Comparison of ENCODE assay signal across 8 mouse cellular contexts in genomic region chr14:58076726-58077255, GRCm38 (mm10). TPM values are rescaled to one million over a fixed set of nuclear protein-coding genes. Genes with fewer than 3 reads are reported as not detected.
A peak's percentile ranks its signal among the peaks of the same experiment; 100 is the strongest.
DNase-seq lines count a peak whose midpoint lies in the region; ATAC-seq and TF ChIP-seq lines count a peak whose summit lies in the region.

No protein-coding gene starts in this region.

- H3K4me3 ChIP-seq in kidney, postnatal 0 days (replicated peaks; ENCODE audit: low read depth, low read length) = peak overlapping the region; percentile 63
- peak overlapping the region; percentile 78 for H3K4me3 ChIP-seq in cortical plate, adult 2 months (ENCODE audit: insufficient read depth, low read length)
- H3K4me3 ChIP-seq in midbrain, embryonic 12.5 days = peak overlapping the region; percentile 57

- peaks cover 18% of the 10 kb centered on the region for H3K27me3 ChIP-seq in kidney, postnatal 0 days (ENCODE audit: insufficient read depth, low read length)
- peaks cover 76% of the 10 kb centered on the region for H3K27me3 ChIP-seq in midbrain, embryonic 12.5 days

- peak overlapping the region; percentile 87 for H3K4me2 ChIP-seq in kidney, postnatal 0 days (ENCODE audit: low read length)
- peak overlapping the region; percentile 97 for H3K4me2 ChIP-seq in midbrain, embryonic 12.5 days (replicated peaks)

- no peak for DNase-seq in kidney, postnatal 0 days (ENCODE audit: low spot score)
- DNase-seq in kidney, postnatal 25 days = no peak
- DNase-seq in heart, postnatal 4 days = peak; percentile 21
- no peak for DNase-seq in left cerebral cortex, adult 8-10 months (ENCODE audit: low spot score in 2 of 2)
- DNase-seq in layer of hippocampus, adult 18-20 months (ENCODE audit: low spot score in 2 of 2) = no peak
- DNase-seq in layer of hippocampus, adult 11-12 months (ENCODE audit: low spot score) = no peak

- H3K4me1 ChIP-seq in kidney, postnatal 0 days (replicated peaks; ENCODE audit: insufficient read depth, low read length) = peaks cover 5% of the 10 kb centered on the region; the same call in 1 of the 2 replicates
- no peaks in the 10 kb centered on the region for H3K4me1 ChIP-seq in cortical plate, adult 2 months (ENCODE audit: control insufficient read depth, insufficient read depth, low read length)
- H3K4me1 ChIP-seq in midbrain, embryonic 12.5 days = peaks cover 33% of the 10 kb centered on the region

- 9% methylated on average over 14 of the region's 14 CpGs for WGBS in kidney, postnatal 0 days
- WGBS in midbrain, embryonic 12.5 days = 5% methylated on average over 14 of the region's 14 CpGs

- H3K9me3 ChIP-seq in kidney, postnatal 0 days (replicated peaks; ENCODE audit: low read length) = no peaks in the 10 kb centered on the region
- H3K9me3 ChIP-seq in midbrain, embryonic 12.5 days = no peaks in the 10 kb centered on the region

- no peaks in the 10 kb centered on the region for H3K36me3 ChIP-seq in kidney, postnatal 0 days (ENCODE audit: insufficient read depth, low read length)
- no peaks in the 10 kb centered on the region for H3K36me3 ChIP-seq in midbrain, embryonic 12.5 days

- H3K9ac ChIP-seq in kidney, postnatal 0 days (ENCODE audit: low read depth, low read length) = peak overlapping the region; percentile 61
- H3K9ac ChIP-seq in midbrain, embryonic 12.5 days (replicated peaks) = peak overlapping the region; percentile 48; the same call in 1 of the 2 replicates

- peak overlapping the region; percentile 56 for H3K27ac ChIP-seq in kidney, postnatal 0 days
- peak overlapping the region; percentile 86 for H3K27ac ChIP-seq in cortical plate, adult 2 months (ENCODE audit: insufficient read depth, low read length)
- H3K27ac ChIP-seq in midbrain, embryonic 12.5 days (replicated peaks) = 0 out of 2 replicates have a peak overlapping the region, but pooled peaks have one; percentile 77

- no peak for ATAC-seq in kidney, postnatal 0 days (replicated peaks; ENCODE audit: low FRiP score, low read depth)
- ATAC-seq in midbrain, embryonic 12.5 days (ENCODE audit: low FRiP score, low read depth) = no peak

- TF ChIP-seq CTCF in kidney, postnatal 0 days (IDR thresholded peaks at IDR 0.05; ENCODE audit: low read depth) = no peak
- no peak for TF ChIP-seq CTCF in cortical plate, adult 2 months (IDR thresholded peaks at IDR 0.05; ENCODE audit: extremely low read depth, insufficient read depth, low read length)

- TF ChIP-seq POLR2A in cortical plate, adult 2 months (IDR thresholded peaks at IDR 0.05; ENCODE audit: extremely low read depth, insufficient read depth, low read length) = no peak

RNA-seq across cellular contexts. Expression of gene Fgf9, which starts 6.4 kb away (rescaled TPM):
- polyA plus RNA-seq in kidney, postnatal 0 days (2015; fragmentation: Nextera tagmentation; extraction: Ambion mirVana) = 15.3 and 16.3 TPM in 2 replicates
- polyA plus RNA-seq in cortical plate, adult 2 months (2012; rRNA removed) = 18.0 and 20.5 TPM in 2 replicates
- total RNA-seq in heart, postnatal 4 days (2021) = 1 to 10 TPM; 7.7 to 8.3 TPM
- polyA plus RNA-seq in midbrain, embryonic 12.5 days (2016; fragmentation: Nextera tagmentation; extraction: Ambion mirVana) = 3.4 and 3.9 TPM in 2 replicates
- 10 to 100 TPM; 21.8 to 25.9 (median 23.7) TPM for total RNA-seq in left cerebral cortex, adult 8-10 months (2022)
- total RNA-seq in layer of hippocampus, adult 18-20 months (2021) = 10 to 100 TPM; 17.2 to 18.4 TPM
